Mouse (Mus musculus): ENCODE results near the gene Zfp956. TPM values are rescaled to one million over a fixed set of nuclear protein-coding genes. Genes with fewer than 3 reads are reported as not detected.
"Not testable (repeated sequence)": the region's sequence is repeated elsewhere in the genome, so short reads cannot be mapped to it uniquely, and the experiment has no call there.

The Zfp956 gene
- polyA plus RNA-seq, 1 experiment from 2014 or later = 13.3 TPM

- WGBS = under 1% methylated on average over 67 of the region's 67 CpGs
- Histone ChIP-seq H3K27ac (peak within 1 kb of the TSS; percentile 98), H3K36me3 (no peaks in the 10 kb centered on the region; the same call in 1 of the 2 replicates), H3K9me3 (no peaks in the 10 kb centered on the region), H3K4me1 (replicated peaks) (peaks cover 14% of the 10 kb centered on the region), H3K9ac (replicated peaks) (peak within 1 kb of the TSS; percentile 88), H3K27me3 (no peaks in the 10 kb centered on the region), H3K4me2 (peak within 1 kb of the TSS; percentile 68), H3K4me3 (replicated peaks) (peak within 1 kb of the TSS; percentile 77)
- ATAC-seq (ENCODE audit: insufficient number of reproducible peaks, insufficient read depth, low FRiP score, low TSS enrichment, low read depth) = peak; percentile 93
Measured at GRCm38 (mm10) chr6:47920447-47921340, 32.5 kb upstream of the Zfp956 start, which contains the start of gene Zfp212. TSS of gene Zfp212 (plus strand) at chr6:47920476.

- no peaks in the 10 kb centered on the region for H3K27me3 ChIP-seq
- 53% methylated on average over 12 of the region's 12 CpGs for WGBS
- peak overlapping the region; percentile 50 for H3K4me3 ChIP-seq (replicated peaks)
- peak overlapping the region; percentile 73 for H3K4me2 ChIP-seq
- ATAC-seq (ENCODE audit: insufficient number of reproducible peaks, insufficient read depth, low FRiP score, low TSS enrichment, low read depth) = no peak
- H3K36me3 ChIP-seq = peaks cover 21% of the 10 kb centered on the region
- peak overlapping the region; percentile 84; the same call in 1 of the 2 replicates for H3K9ac ChIP-seq (replicated peaks)
- 0 out of 2 replicates have a peak overlapping the region, but pooled peaks have one; percentile 88 for H3K27ac ChIP-seq
- peaks cover 4% of the 10 kb centered on the region; the same call in 1 of the 2 replicates for H3K9me3 ChIP-seq
- H3K4me1 ChIP-seq (replicated peaks) = peaks cover 15% of the 10 kb centered on the region
Measured at GRCm38 (mm10) chr6:47942461-47942860, 10.7 kb upstream of the Zfp956 start.

GRCm38 (mm10) chr6:47943021-47943691 lies 10.0 kb upstream of the Zfp956 start:
- Histone ChIP-seq H3K27ac (peak overlapping the region; percentile 88), H3K36me3 (peaks cover 21% of the 10 kb centered on the region), H3K9ac (replicated peaks) (peak overlapping the region; percentile 84), H3K4me2 (peak overlapping the region; percentile 73), H3K4me3 (replicated peaks) (peak overlapping the region; percentile 50), H3K9me3 (peaks cover 4% of the 10 kb centered on the region; the same call in 1 of the 2 replicates), H3K27me3 (no peaks in the 10 kb centered on the region), H3K4me1 (replicated peaks) (peaks cover 15% of the 10 kb centered on the region)
- WGBS = 11% methylated on average over 64 of the region's 64 CpGs
- peak; percentile 86 for ATAC-seq (ENCODE audit: insufficient number of reproducible peaks, insufficient read depth, low FRiP score, low TSS enrichment, low read depth)

GRCm38 (mm10) chr6:47943721-47944120 lies 9.5 kb upstream of the Zfp956 start:
- Histone ChIP-seq H3K9ac (replicated peaks) (peak overlapping the region; percentile 84; the same call in 1 of the 2 replicates), H3K27ac (peak overlapping the region; percentile 88; the same call in 1 of the 2 replicates), H3K9me3 (peaks cover 4% of the 10 kb centered on the region; the same call in 1 of the 2 replicates), H3K36me3 (peaks cover 21% of the 10 kb centered on the region), H3K4me1 (replicated peaks) (peaks cover 15% of the 10 kb centered on the region), H3K4me2 (peak overlapping the region; percentile 73), H3K27me3 (no peaks in the 10 kb centered on the region), H3K4me3 (replicated peaks) (peak overlapping the region; percentile 50)
- WGBS = 80% methylated on average over 3 of the region's 3 CpGs
- no peak for ATAC-seq (ENCODE audit: insufficient number of reproducible peaks, insufficient read depth, low FRiP score, low TSS enrichment, low read depth)

- ATAC-seq (ENCODE audit: insufficient number of reproducible peaks, insufficient read depth, low FRiP score, low TSS enrichment, low read depth) = no peak
- 90% methylated on average over 4 of the region's 4 CpGs for WGBS
- H3K4me1 ChIP-seq (replicated peaks) = peaks cover 13% of the 10 kb centered on the region
- H3K9me3 ChIP-seq = peaks cover 4% of the 10 kb centered on the region; the same call in 1 of the 2 replicates
- no peak overlapping the region for H3K9ac ChIP-seq (replicated peaks)
- H3K4me3 ChIP-seq (replicated peaks) = no peak overlapping the region
- H3K36me3 ChIP-seq = peaks cover 32% of the 10 kb centered on the region
- H3K27ac ChIP-seq = no peak overlapping the region
- H3K4me2 ChIP-seq = no peak overlapping the region
- no peaks in the 10 kb centered on the region for H3K27me3 ChIP-seq
Measured at GRCm38 (mm10) chr6:47947388-47947787, 5.8 kb upstream of the Zfp956 start.

DNA sequence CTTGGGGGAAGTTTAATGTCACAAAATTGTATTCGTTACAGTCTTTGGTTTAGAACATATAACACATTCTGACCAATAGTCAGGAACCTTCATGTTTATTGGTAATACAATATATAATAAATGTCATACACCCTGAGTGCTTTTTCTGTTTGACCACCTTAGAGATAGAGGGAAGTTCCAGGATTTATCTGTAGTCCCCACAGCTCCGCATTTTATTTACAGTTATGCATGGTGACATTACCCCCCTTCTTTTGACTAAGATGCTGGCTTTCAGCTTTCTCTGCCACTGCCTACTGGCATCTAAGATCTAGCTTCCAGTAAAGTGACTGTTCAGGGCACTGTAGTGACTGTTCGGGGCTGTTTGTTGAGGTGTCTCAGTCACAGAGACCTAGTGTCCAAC lies 1.2 kb downstream of the Zfp956 start:
- peak overlapping the region; percentile 81 for H3K4me2 ChIP-seq
- H3K9me3 ChIP-seq = no peaks in the 10 kb centered on the region
- ATAC-seq (ENCODE audit: insufficient number of reproducible peaks, insufficient read depth, low FRiP score, low TSS enrichment, low read depth) = no peak
- H3K36me3 ChIP-seq = peaks cover 49% of the 10 kb centered on the region
- WGBS = 92% methylated on average over 3 of the region's 3 CpGs
- H3K9ac ChIP-seq (replicated peaks) = no peak overlapping the region; the same call in 1 of the 2 replicates
- peaks cover 14% of the 10 kb centered on the region for H3K4me1 ChIP-seq (replicated peaks)
- H3K4me3 ChIP-seq (replicated peaks) = peak overlapping the region; percentile 63
- no peak overlapping the region for H3K27ac ChIP-seq
- H3K27me3 ChIP-seq = no peaks in the 10 kb centered on the region

- no peak overlapping the region for H3K9ac ChIP-seq (replicated peaks)
- H3K4me1 ChIP-seq (replicated peaks) = peaks cover 14% of the 10 kb centered on the region
- no peaks in the 10 kb centered on the region for H3K27me3 ChIP-seq
- no peak overlapping the region for H3K27ac ChIP-seq
- H3K36me3 ChIP-seq = peaks cover 68% of the 10 kb centered on the region
- no peak for ATAC-seq (ENCODE audit: insufficient number of reproducible peaks, insufficient read depth, low FRiP score, low TSS enrichment, low read depth)
- no peaks in the 10 kb centered on the region for H3K9me3 ChIP-seq
- H3K4me2 ChIP-seq = no peak overlapping the region
- H3K4me3 ChIP-seq (replicated peaks) = no peak overlapping the region
Measured at GRCm38 (mm10) chr6:47957816-47958215, 4.6 kb downstream of the Zfp956 start.

- 86% methylated on average over 6 of the region's 6 CpGs for WGBS
- Histone ChIP-seq H3K4me3 (replicated peaks) (no peak overlapping the region), H3K36me3 (peaks cover 95% of the 10 kb centered on the region), H3K27ac (no peak overlapping the region), H3K4me2 (no peak overlapping the region), H3K4me1 (replicated peaks) (no peaks in the 10 kb centered on the region), H3K9me3 (no peaks in the 10 kb centered on the region), H3K27me3 (no peaks in the 10 kb centered on the region), H3K9ac (replicated peaks) (no peak overlapping the region)
- ATAC-seq (ENCODE audit: insufficient number of reproducible peaks, insufficient read depth, low FRiP score, low TSS enrichment, low read depth) = no peak
Measured at GRCm38 (mm10) chr6:47960685-47961421, 7.7 kb downstream of the Zfp956 start.

- H3K9ac ChIP-seq (replicated peaks) = no peak overlapping the region
- H3K27ac ChIP-seq = no peak overlapping the region
- no peaks in the 10 kb centered on the region for H3K27me3 ChIP-seq
- H3K4me2 ChIP-seq = no peak overlapping the region
- ATAC-seq (ENCODE audit: insufficient number of reproducible peaks, insufficient read depth, low FRiP score, low TSS enrichment, low read depth) = no peak
- peaks cover 78% of the 10 kb centered on the region for H3K36me3 ChIP-seq
- H3K4me1 ChIP-seq (replicated peaks) = no peaks in the 10 kb centered on the region
- WGBS = 90% methylated on average over 7 of the region's 7 CpGs
- H3K4me3 ChIP-seq (replicated peaks) = no peak overlapping the region
- H3K9me3 ChIP-seq = no peaks in the 10 kb centered on the region
Measured at GRCm38 (mm10) chr6:47963051-47963450, 9.9 kb downstream of the Zfp956 start.

GRCm38 (mm10) chr6:47968166-47968565 lies 15.0 kb downstream of the Zfp956 start:
- 75% methylated on average over 1 of the region's 1 CpGs for WGBS
- H3K4me2 ChIP-seq; H3K4me1 ChIP-seq (replicated peaks); H3K27me3 ChIP-seq; ATAC-seq (ENCODE audit: insufficient number of reproducible peaks, insufficient read depth, low FRiP score, low TSS enrichment, low read depth); H3K9me3 ChIP-seq; H3K27ac ChIP-seq; H3K4me3 ChIP-seq (replicated peaks); H3K9ac ChIP-seq (replicated peaks): not testable (repeated sequence)
- peaks cover 30% of the 10 kb centered on the region for H3K36me3 ChIP-seq

Data from limb, embryonic 12.5 days (tissue).